Mouse (Mus musculus) cortical plate, adult 2 months (tissue): ENCODE data around the gene Hist1h4d.

Experiments used
- CTCF ChIP-seq: fragments of 200-500 bp; IDR thresholded peaks from 2 replicates; pipeline ENCODE4 v1.5.1; 2011; ENCODE audit warnings: mild to moderate bottlenecking, control low read depth, low read length; ENCODE audit not compliant: insufficient read depth; ENCODE audit errors: extremely low read depth
- POLR2A ChIP-seq: fragments of 200-500 bp; IDR thresholded peaks from 2 replicates; pipeline ENCODE4 v1.6.1; 2011; ENCODE audit warnings: mild to moderate bottlenecking, low read length, control low read depth; ENCODE audit not compliant: insufficient read depth; ENCODE audit errors: extremely low read depth

GRCm38 (mm10) chr13:23555839-23556416, 25.5 kb upstream of the Hist1h4d start:
- TF ChIP-seq POLR2A (peak; percentile 75), CTCF (no peak)
